Mouse (Mus musculus) adrenal gland (tissue): Measurements from ENCODE around the gene Qser1.

Source experiments
- intact Hi-C: fragments of 180-260 bp; cut with DNase I; formaldehyde crosslinking; loops from one replicate; pipeline ENCODE4 v1.15.1; 2025

Qser1 gene

DNA sequence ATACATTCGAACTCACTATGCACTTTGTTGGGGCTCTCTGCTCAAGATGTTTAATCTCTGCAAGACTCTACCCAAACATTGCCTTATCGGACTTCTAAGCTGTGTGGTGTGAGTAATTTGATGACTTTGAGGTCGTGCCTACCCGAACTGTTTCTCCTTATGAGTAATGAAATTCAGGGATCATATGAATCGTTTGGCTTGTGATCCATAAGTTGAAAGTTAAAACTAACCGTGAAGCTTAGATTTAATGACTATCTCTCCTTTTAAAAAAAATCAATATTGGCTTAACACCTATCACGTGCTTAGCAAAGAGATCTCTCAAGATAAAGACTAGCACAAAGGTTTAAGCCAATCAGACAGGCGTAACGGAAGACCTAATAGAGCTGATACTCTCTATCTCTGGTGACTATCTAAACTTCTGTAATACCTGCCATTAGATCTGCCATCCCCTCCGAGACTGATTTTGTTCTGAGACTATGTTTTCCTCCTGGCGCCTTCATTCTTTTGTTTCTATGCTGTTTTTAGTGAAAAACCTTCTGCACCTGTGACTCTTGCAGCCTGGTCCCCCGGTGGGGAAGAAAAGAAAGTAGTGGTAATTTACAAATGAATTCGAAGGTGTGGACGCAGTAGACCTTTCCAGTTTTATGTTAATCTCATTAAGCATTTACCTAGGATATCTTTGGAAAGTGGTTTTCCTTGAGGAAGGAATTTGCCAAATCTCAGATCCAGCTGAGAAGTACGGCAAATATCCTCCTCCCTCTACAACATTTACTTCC, 1.2 kb upstream of the Qser1 start:
- intact Hi-C loops: no loop called here

- intact Hi-C loops: no loop called here
Observed at GRCm38 (mm10) chr2:104816866-104817439, 393 bp upstream of the Qser1 start.

DNA sequence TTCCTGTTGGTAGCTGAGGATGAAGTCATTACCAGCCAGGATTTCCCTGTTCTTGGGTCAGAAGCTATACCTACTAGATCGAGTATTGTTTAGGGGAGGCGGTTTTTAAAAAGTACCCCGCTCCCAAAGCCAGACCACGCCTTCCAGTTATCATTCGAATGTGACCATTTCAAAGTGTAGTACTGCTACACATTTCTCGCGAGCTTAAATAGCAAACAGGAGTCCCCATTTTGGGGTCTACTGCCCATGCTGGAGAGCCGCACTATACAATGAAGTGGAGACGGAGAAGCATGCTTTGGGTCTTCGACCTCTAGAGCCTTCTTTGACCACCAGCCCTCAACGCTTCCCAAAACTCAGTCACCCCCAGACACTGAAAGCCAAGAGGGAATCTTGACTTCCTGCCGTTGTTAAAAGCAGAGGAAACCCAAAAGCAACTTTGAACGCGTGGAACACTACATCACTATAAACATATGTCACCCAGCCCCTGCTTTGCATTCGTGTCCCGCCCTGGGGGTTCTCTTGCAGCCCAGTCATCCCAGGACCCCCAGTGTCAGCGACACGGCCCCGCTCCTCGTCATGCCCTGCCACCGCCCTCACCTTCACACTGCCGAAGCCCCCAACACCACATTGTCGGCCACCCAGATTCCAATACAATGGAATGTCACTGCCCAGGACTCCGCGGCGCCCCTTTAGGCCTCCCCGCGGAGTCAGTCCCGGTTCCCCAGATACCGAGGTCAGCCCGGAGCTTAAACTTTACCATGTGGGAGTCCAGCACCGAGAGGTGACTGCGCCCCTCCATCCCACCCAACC, 794 bp downstream of the Qser1 start:
- intact Hi-C loops: no loop called here

- intact Hi-C loops: no loop called here
Observed at GRCm38 (mm10) chr2:104814181-104814951, 2.2 kb downstream of the Qser1 start.

GRCm38 (mm10) chr2:104805435-104805834, 11.1 kb downstream of the Qser1 start:
- intact Hi-C loops: no loop called here

GRCm38 (mm10) chr2:104774763-104775162, 41.8 kb downstream of the Qser1 start:
- intact Hi-C loops: loop anchor here (5.0 kb wide), 1 partner anchor 87 kb away; no protein-coding TSS in a partner anchor

DNA sequence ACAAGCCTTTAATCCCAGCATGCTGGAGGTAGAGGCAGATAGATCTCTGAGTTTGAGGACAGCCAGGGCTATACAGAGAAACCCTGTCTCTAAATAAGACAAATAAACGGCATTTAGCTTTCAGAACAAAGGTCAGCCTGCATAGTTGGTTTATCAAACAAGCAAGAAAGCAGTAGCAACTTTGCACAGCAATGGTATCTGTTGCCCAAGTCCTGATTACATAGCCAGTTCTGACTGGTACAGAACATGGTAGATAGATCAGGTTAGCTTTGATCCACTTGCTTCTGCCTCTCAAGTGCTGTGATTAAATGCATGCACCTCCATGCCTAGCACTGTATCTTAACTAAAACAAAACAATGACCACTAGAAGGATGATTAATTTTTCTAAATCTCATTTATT, 47.9 kb downstream of the Qser1 start:
- intact Hi-C loops: no loop called here

GRCm38 (mm10) chr2:104764018-104764417, 52.5 kb downstream of the Qser1 start:
- intact Hi-C loops: no loop called here

GRCm38 (mm10) chr2:104763134-104763703, 53.3 kb downstream of the Qser1 start:
- intact Hi-C loops: no loop called here

DNA sequence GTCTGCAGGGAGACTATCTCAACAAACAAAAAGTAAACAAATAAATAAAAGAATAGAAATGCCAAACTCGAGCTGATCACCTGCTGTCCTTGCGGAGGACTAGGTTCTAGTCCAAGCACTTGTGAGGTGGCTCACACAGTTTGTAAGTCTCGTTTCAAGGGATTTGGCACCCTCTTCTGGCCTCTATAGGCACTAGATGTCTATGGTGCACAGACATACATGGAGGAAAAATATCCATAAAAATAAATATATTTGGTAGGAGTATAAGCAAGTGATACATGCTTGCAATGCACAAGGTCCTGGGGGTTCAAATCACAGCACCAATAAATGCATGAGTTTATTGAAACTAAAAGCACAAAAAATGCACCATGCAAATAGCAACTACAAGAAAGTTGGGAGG, 65.9 kb downstream of the Qser1 start:
- intact Hi-C loops: no loop called here

DNA sequence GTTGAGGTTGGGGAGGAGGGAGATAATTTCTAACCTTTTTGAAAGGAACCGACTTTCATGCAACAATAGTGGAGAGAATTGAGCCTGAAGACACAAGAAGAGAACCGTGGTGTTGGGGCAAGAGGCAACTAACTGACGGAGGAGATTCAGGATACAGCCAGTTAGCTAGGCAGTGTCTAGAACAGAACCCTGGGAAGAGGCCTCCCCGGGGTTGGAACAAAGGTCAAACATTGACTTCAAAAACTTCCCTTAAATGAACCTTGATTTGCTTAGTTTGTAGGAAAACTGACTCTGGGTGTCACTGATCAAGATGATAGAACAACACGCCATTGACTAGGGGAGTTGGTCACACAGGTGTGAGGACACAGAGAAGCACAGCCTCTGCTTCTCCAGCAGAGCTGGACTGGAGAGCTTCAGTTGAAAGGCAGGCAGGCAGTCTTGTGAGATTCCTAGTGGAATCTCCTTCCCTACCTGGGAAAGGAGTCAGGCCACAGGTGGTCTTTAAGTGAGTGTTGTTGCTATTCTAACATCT, 67.8 kb downstream of the Qser1 start:
- intact Hi-C loops: loop anchor here (5.0 kb wide), 1 partner anchor 61 kb away; no protein-coding TSS in a partner anchor

DNA sequence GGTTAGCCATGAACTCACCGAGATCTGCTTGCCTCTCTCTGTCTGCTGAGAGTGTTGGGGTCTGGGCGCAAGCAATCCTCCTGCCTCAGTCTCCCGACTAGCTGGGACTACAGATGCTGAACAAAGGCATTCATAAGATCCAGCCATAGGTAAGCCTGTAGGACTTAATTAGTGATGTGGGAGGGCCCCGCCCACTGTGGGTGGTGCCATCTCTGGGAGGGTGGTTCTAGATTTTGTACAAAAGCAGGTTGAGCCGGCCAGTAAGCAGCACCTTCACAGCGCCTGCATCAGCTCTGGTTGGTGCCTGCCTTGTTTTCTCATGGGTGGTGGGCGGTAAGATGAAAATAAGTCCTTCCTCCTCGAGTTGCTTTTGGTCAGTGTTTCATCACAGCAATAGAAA, 70.3 kb downstream of the Qser1 start:
- intact Hi-C loops: loop anchor here (5.0 kb wide), 1 partner anchor 59 kb away; no protein-coding TSS in a partner anchor

DNA sequence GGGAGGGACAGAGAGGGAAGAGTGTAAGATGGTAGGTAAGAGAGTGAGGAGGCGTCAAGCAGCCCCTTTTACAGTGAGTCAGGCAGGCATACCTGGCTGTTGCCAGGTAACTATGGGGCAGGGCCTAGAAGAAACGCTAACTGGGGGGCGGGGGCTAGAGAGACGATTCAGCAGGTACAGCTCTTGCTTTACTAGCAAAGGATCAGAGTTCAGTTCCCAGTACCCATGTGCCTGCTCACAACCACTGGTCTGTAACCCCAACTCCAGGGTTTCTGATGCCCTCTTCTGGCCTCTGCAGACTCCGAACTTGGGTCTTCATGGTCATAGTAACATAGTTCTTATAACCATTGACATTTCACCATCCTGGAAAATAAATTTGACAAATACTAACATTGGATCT, 72.6 kb downstream of the Qser1 start:
- intact Hi-C loops: no loop called here

DNA sequence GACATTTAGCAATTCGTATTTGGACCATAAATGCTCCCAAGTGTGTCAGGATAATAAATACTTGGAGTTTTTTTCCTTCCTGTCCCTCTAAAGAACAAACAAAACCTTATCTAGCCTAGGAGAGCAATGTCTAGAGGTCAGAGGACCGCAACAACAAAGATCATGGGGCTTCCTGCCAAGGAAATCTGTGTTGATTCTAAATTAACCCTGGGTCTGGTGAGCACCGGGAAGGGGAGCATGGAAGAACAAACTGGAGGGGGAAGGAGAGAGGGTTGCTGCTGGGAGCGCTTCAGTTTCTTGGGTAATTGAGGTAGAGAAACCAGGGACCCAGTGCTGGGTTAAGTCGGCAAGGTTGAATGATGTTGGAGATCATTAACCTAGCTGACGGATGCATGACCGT, 73.4 kb downstream of the Qser1 start:
- intact Hi-C loops: no loop called here

DNA sequence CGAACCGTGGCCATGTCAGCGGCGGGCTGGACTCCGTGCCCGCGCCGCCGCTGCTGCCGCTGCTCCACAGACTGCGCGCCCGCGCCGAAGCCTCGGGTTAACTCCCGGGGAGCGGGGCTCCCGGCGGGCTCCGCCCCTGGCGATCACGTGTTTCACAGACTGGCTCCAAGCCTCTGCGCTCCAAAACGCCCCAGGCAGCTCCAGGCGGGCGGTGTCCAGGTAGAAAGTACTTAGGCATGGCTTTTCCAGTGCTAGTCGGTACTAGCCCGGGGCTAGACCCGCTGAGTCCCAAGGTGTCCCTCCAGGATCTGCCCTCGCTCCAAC, 73.9 kb downstream of the Qser1 start, which contains the start of gene Depdc7:
Gene Depdc7, minus strand, starts transcription at position 138 of the 324 bp plus-strand sequence.
- intact Hi-C loops: no loop called here

- intact Hi-C loops: no loop called here
Observed at GRCm38 (mm10) chr2:104741896-104742740, 74.4 kb downstream of the Qser1 start.

- intact Hi-C loops: no loop called here
Observed at GRCm38 (mm10) chr2:104741015-104741758, 75.4 kb downstream of the Qser1 start.

- intact Hi-C loops: no loop called here
Observed at GRCm38 (mm10) chr2:104740248-104740949, 76.2 kb downstream of the Qser1 start.
